Mouse (Mus musculus) stomach, embryonic 14.5 days (tissue): Measurements from ENCODE around the gene Nup85. TPM values are rescaled to one million over a fixed set of nuclear protein-coding genes. Genes with fewer than 3 reads are reported as not detected.

Source experiments
- ATAC-seq: fragments of 200-750 bp; cut with Nextera tagmentation; 2 replicates; pipeline ENCODE4 v1.8.0; 2017; ENCODE audit warnings: low read depth, moderate TSS enrichment; ENCODE audit not compliant: insufficient number of reproducible peaks, insufficient read depth, low FRiP score
- H3K27ac ChIP-seq: fragments of 300-500 bp; sonication (generic); 2 replicates; pipeline ENCODE4 v1.5.1; 2014; ENCODE audit warnings: mild to moderate bottlenecking, low read length, moderate library complexity, mixed read lengths
- H3K27me3 ChIP-seq: fragments of 300-500 bp; sonication (generic); 2 replicates; pipeline ENCODE4 v1.6.1; 2014; ENCODE audit warnings: low read length, control low read depth, mixed read lengths; ENCODE audit not compliant: control insufficient read depth, insufficient read depth
- H3K36me3 ChIP-seq: fragments of 300-500 bp; sonication (generic); 2 replicates; pipeline ENCODE4 v1.6.1; 2014; ENCODE audit warnings: mild to moderate bottlenecking, control low read depth, low read length, moderate library complexity, mixed read lengths; ENCODE audit not compliant: control insufficient read depth, insufficient read depth
- H3K4me1 ChIP-seq: fragments of 300-500 bp; sonication (generic); 2 replicates; pipeline ENCODE4 v1.6.1; 2014; ENCODE audit warnings: low read length, control low read depth, mixed read lengths; ENCODE audit not compliant: control insufficient read depth, insufficient read depth
- H3K4me2 ChIP-seq: fragments of 300-500 bp; sonication (generic); replicated peaks from 2 replicates; pipeline ENCODE4 v1.6.1; 2014; ENCODE audit warnings: low read depth, low read length, control low read depth
- H3K4me3 ChIP-seq: fragments of 300-500 bp; sonication (generic); 2 replicates; pipeline ENCODE4 v1.5.1; 2014; ENCODE audit warnings: low read depth, low read length, control low read depth
- H3K9ac ChIP-seq: fragments of 300-500 bp; sonication (generic); replicated peaks from 2 replicates; pipeline ENCODE4 v1.6.1; 2014; ENCODE audit warnings: low read depth, mild to moderate bottlenecking, control low read depth, low read length, moderate library complexity, mixed read lengths
- H3K9me3 ChIP-seq: fragments of 300-500 bp; sonication (generic); 2 replicates; pipeline ENCODE4 v1.6.1; 2016; ENCODE audit warnings: low read depth, low read length, control low read depth; ENCODE audit not compliant: control insufficient read depth
- WGBS: fragments of 180-500 bp; shearing (Covaris S2); extraction: QIAGEN DNeasy Blood & Tissue Kit; methylation state at CpG from one replicate; pipeline ENCODE4 v1.1.7; 2014; 5-methylcytosine and 5-hydroxymethylcytosine counted together
- polyA plus RNA-seq: library from polyadenylated mRNA; unstranded; fragments of >200 nt; fragmentation: Nextera tagmentation; extraction: Ambion mirVana; gene quantifications from 2 replicates; pipeline ENCODE4 v1.2.1, GENCODE M21; 2014

Nup85 gene
- polyA plus RNA-seq, 1 experiment from 2014 or later: 162 TPM

GRCm38 (mm10) chr11:115586403-115586802 is 22.2 kb downstream of the Nup85 start:
- H3K9me3 ChIP-seq: no peaks in the 10 kb centered on the region
- H3K4me2 ChIP-seq: no peak overlapping the region
- H3K9ac ChIP-seq: no peak overlapping the region
- peaks cover 92% of the 10 kb centered on the region for H3K36me3 ChIP-seq
- no peak overlapping the region for H3K4me3 ChIP-seq
- 87% methylated on average over 9 of the region's 9 CpGs for WGBS
- H3K27me3 ChIP-seq: no peaks in the 10 kb centered on the region
- H3K4me1 ChIP-seq: no peaks in the 10 kb centered on the region
- no peak overlapping the region for H3K27ac ChIP-seq
- no peak for ATAC-seq

- 80% methylated on average over 9 of the region's 9 CpGs for WGBS
- no peak overlapping the region for H3K9ac ChIP-seq
- peaks cover 90% of the 10 kb centered on the region for H3K36me3 ChIP-seq
- H3K4me3 ChIP-seq: no peak overlapping the region
- no peaks in the 10 kb centered on the region for H3K27me3 ChIP-seq
- ATAC-seq: no peak
- no peaks in the 10 kb centered on the region for H3K9me3 ChIP-seq
- H3K4me1 ChIP-seq: no peaks in the 10 kb centered on the region
- H3K27ac ChIP-seq: no peak overlapping the region
- H3K4me2 ChIP-seq: no peak overlapping the region
These were observed 23.8 kb downstream of the Nup85 start for GRCm38 (mm10) chr11:115587984-115588383.

- ATAC-seq: no peak
- peaks cover 83% of the 10 kb centered on the region for H3K36me3 ChIP-seq
- no peak overlapping the region for H3K4me2 ChIP-seq
- H3K27me3 ChIP-seq: no peaks in the 10 kb centered on the region
- no peak overlapping the region for H3K4me3 ChIP-seq
- no peaks in the 10 kb centered on the region for H3K4me1 ChIP-seq
- no peak overlapping the region for H3K9ac ChIP-seq
- no peak overlapping the region for H3K27ac ChIP-seq
- H3K9me3 ChIP-seq: no peaks in the 10 kb centered on the region
- 92% methylated on average over 2 of the region's 2 CpGs for WGBS
These were observed 26.4 kb downstream of the Nup85 start for GRCm38 (mm10) chr11:115590526-115591075.

GRCm38 (mm10) chr11:115595209-115595608 is 31.0 kb downstream of the Nup85 start:
- Histone ChIP-seq H3K4me1 (no peaks in the 10 kb centered on the region), H3K4me3 (no peak overlapping the region), H3K9me3 (no peaks in the 10 kb centered on the region), H3K36me3 (peaks cover 54% of the 10 kb centered on the region), H3K4me2 (no peak overlapping the region), H3K27ac (no peak overlapping the region), H3K9ac (no peak overlapping the region), H3K27me3 (no peaks in the 10 kb centered on the region)
- ATAC-seq: no peak
- WGBS: 91% methylated on average over 3 of the region's 3 CpGs

GRCm38 (mm10) chr11:115598309-115598708 is 34.1 kb downstream of the Nup85 start:
- Histone ChIP-seq H3K27me3 (no peaks in the 10 kb centered on the region), H3K4me1 (peaks cover 6% of the 10 kb centered on the region; the same call in 1 of the 2 replicates), H3K27ac (no peak overlapping the region), H3K4me3 (no peak overlapping the region), H3K4me2 (no peak overlapping the region), H3K9ac (no peak overlapping the region), H3K36me3 (peaks cover 30% of the 10 kb centered on the region), H3K9me3 (no peaks in the 10 kb centered on the region)
- WGBS: 95% methylated on average over 4 of the region's 4 CpGs
- ATAC-seq: no peak

GRCm38 (mm10) chr11:115599722-115600121 is 35.5 kb downstream of the Nup85 start:
- Histone ChIP-seq H3K9me3 (no peaks in the 10 kb centered on the region), H3K27ac (no peak overlapping the region), H3K36me3 (peaks cover 18% of the 10 kb centered on the region), H3K4me3 (no peak overlapping the region), H3K9ac (no peak overlapping the region), H3K4me1 (peaks cover 8% of the 10 kb centered on the region), H3K4me2 (no peak overlapping the region), H3K27me3 (no peaks in the 10 kb centered on the region)
- ATAC-seq: no peak
- WGBS: 96% methylated on average over 7 of the region's 7 CpGs

- 91% methylated on average over 15 of the region's 15 CpGs for WGBS
- Histone ChIP-seq H3K27me3 (no peaks in the 10 kb centered on the region), H3K27ac (no peak overlapping the region), H3K4me1 (peaks cover 12% of the 10 kb centered on the region), H3K36me3 (peaks cover 15% of the 10 kb centered on the region; the same call in 1 of the 2 replicates), H3K9ac (no peak overlapping the region), H3K9me3 (no peaks in the 10 kb centered on the region), H3K4me3 (no peak overlapping the region), H3K4me2 (no peak overlapping the region)
- no peak for ATAC-seq
These were observed 36.5 kb downstream of the Nup85 start for GRCm38 (mm10) chr11:115600743-115601142.

- H3K27me3 ChIP-seq: no peaks in the 10 kb centered on the region
- 88% methylated on average over 4 of the region's 4 CpGs for WGBS
These were observed 36.9 kb downstream of the Nup85 start for GRCm38 (mm10) chr11:115601174-115601573.

GRCm38 (mm10) chr11:115603128-115603475 is 38.9 kb downstream of the Nup85 start:
- Histone ChIP-seq H3K9ac (peak overlapping the region; percentile 94), H3K4me3 (peak overlapping the region; percentile 99), H3K9me3 (no peaks in the 10 kb centered on the region), H3K27me3 (no peaks in the 10 kb centered on the region), H3K4me2 (peak overlapping the region; percentile 91), H3K4me1 (peaks cover 12% of the 10 kb centered on the region), H3K27ac (peak overlapping the region; percentile 91; the same call in 1 of the 2 replicates), H3K36me3 (peaks cover 28% of the 10 kb centered on the region)
- ATAC-seq: no peak
- 5% methylated on average over 15 of the region's 15 CpGs for WGBS

More at GRCm38 (mm10) chr11:115601174-115601573, 36.9 kb downstream of the Nup85 start:
- H3K9me3 ChIP-seq: no peaks in the 10 kb centered on the region
- no peak overlapping the region for H3K4me2 ChIP-seq
- no peak overlapping the region for H3K9ac ChIP-seq
- H3K4me1 ChIP-seq: peaks cover 12% of the 10 kb centered on the region
- H3K27ac ChIP-seq: no peak overlapping the region
- ATAC-seq: no peak
- peaks cover 19% of the 10 kb centered on the region; the same call in 1 of the 2 replicates for H3K36me3 ChIP-seq
- H3K4me3 ChIP-seq: no peak overlapping the region
